ENCODE assay signal across 33 mouse cellular contexts in the genomic region with DNA sequence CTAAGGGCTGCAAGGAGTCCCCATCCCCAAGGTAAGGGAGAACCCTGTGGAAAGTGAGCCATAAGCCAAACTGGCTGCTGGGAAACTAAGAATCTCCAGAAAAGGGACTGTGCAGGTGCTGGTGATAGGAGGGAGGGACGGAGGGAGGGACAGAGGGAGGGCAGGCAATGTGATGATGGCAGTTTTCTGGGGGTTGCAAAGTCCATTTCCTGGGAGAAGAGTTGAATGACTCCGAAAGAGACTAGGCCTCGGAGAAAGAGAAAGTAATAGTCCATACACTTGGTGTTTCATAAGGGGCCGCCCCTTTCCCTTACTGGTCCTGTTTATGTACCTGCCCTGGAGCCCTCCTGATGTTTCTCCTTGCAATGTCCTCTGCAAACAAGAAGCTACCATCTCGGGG. TPM values are rescaled to one million over a fixed set of nuclear protein-coding genes. Genes with fewer than 3 reads are reported as not detected.
DNase-seq lines count a peak whose midpoint lies in the region; ATAC-seq and TF ChIP-seq lines count a peak whose summit lies in the region.
"Had no signal": no experiment of that assay in that cellular context is flagged by ENCODE, and none has a peak within 500 bp of the region (broad histone marks: within the 10 kb centered on the region; RNA-seq: fewer than 3 reads in every experiment).

No protein-coding gene starts in this region.

- H3K4me3 ChIP-seq in layer of hippocampus, adult 2 months: no peak overlapping the region
- no peak overlapping the region for H3K4me3 ChIP-seq in ES-E14 (ENCODE audit: insufficient read depth in 1 of 2, low read depth in 1 of 2, low read length in 2 of 2, poor library complexity in 1 of 2, severe bottlenecking in 1 of 2)
- no peak overlapping the region for H3K4me3 ChIP-seq in intestine, embryonic 16.5 days (ENCODE audit: low read length)
- H3K4me3 ChIP-seq in left cerebral cortex, adult 2 months: no peak overlapping the region
- H3K4me3 ChIP-seq: embryonic facial prominence, embryonic 12.5 days; embryonic facial prominence, embryonic 15.5 days; hindbrain, embryonic 13.5 days had no signal

- in situ Hi-C loops in ES-E14 (cut with MboI; ENCODE audit: low sequenced_read_pairs in 2 of 2, unreplicated experiment in 2 of 2): no loop called here

- H3K4me2 ChIP-seq in intestine, embryonic 16.5 days (ENCODE audit: low read depth, low read length): no peak overlapping the region
- H3K4me2 ChIP-seq: embryonic facial prominence, embryonic 12.5 days; embryonic facial prominence, embryonic 15.5 days; hindbrain, embryonic 13.5 days had no signal

- 72% methylated on average over 5 of the region's 5 CpGs for WGBS in intestine, embryonic 16.5 days

- intact Hi-C loops in left cerebral cortex, adult 2 months (cut with DNase I): no loop called here

- peak overlapping the region; percentile 76; the same call in 1 of the 2 replicates for H3K27ac ChIP-seq in layer of hippocampus, adult 2 months
- no peak overlapping the region for H3K27ac ChIP-seq in ES-E14 (ENCODE audit: insufficient read depth, low read depth, low read length, poor library complexity, severe bottlenecking)
- H3K27ac ChIP-seq in intestine, embryonic 16.5 days (ENCODE audit: low read length): 0 out of 2 replicates have a peak overlapping the region, but pooled peaks have one; percentile 16
- H3K27ac ChIP-seq in left cerebral cortex, adult 2 months: no peak overlapping the region
- H3K27ac ChIP-seq: embryonic facial prominence, embryonic 12.5 days; embryonic facial prominence, embryonic 15.5 days; hindbrain, postnatal 0 days had no signal

- peak overlapping the region; percentile 2; the same call in 1 of the 2 replicates for H3K9ac ChIP-seq in ES-E14 (ENCODE audit: insufficient read depth, low read depth, low read length, poor library complexity, severe bottlenecking)
- H3K9ac ChIP-seq in intestine, embryonic 16.5 days (ENCODE audit: low read depth, low read length): no peak overlapping the region
- H3K9ac ChIP-seq: embryonic facial prominence, embryonic 12.5 days; embryonic facial prominence, embryonic 15.5 days; forebrain, postnatal 0 days; hindbrain, embryonic 13.5 days had no signal

- ATAC-seq in intestine, embryonic 16.5 days: peak; percentile 80
- ATAC-seq: CD4-positive, CD25-positive, alpha-beta regulatory T cell, adult 4 months; forebrain, embryonic 14.5 days; forebrain, postnatal 0 days; hindbrain, postnatal 0 days; inflammation-experienced regulatory T-cells, adult 6 months had no signal

- no peaks in the 10 kb centered on the region for H3K9me3 ChIP-seq in ES-E14 (ENCODE audit: control insufficient read depth, insufficient read depth, low read depth, low read length)
- H3K9me3 ChIP-seq in intestine, embryonic 16.5 days (ENCODE audit: control insufficient read depth, low read length): no peaks in the 10 kb centered on the region
- H3K9me3 ChIP-seq: embryonic facial prominence, embryonic 12.5 days; embryonic facial prominence, embryonic 15.5 days; G1E; hindbrain, embryonic 13.5 days had no signal

- H3K36me3 ChIP-seq in ES-E14 (ENCODE audit: control insufficient read depth, insufficient read depth, low read length, poor library complexity, severe bottlenecking): peaks cover 3% of the 10 kb centered on the region; the same call in 1 of the 2 replicates
- 0 out of 2 replicates have a peak, but pooled peaks cover 6% of the 10 kb centered on the region for H3K36me3 ChIP-seq in intestine, embryonic 16.5 days (ENCODE audit: control insufficient read depth, insufficient read depth, low read length)
- H3K36me3 ChIP-seq: embryonic facial prominence, embryonic 15.5 days had no signal

- no peak for TF ChIP-seq CTCF in layer of hippocampus, adult 2 months (conservative IDR thresholded peaks at IDR 0.05)
- TF ChIP-seq CTCF in left cerebral cortex, adult 2 months (IDR thresholded peaks at IDR 0.05): no peak

- peaks cover 25 to 49% of the 10 kb centered on the region in 2 experiments for H3K4me1 ChIP-seq in ES-E14 (ENCODE audit: control insufficient read depth in 2 of 2, insufficient read depth in 2 of 2, low read length in 2 of 2, poor library complexity in 1 of 2)
- peaks cover 27% of the 10 kb centered on the region for H3K4me1 ChIP-seq in intestine, embryonic 16.5 days (ENCODE audit: control insufficient read depth, insufficient read depth, low read length)

- DNase-seq in layer of hippocampus, adult 2 months (ENCODE audit: low spot score in 2 of 2): no peak
- DNase-seq in layer of hippocampus, postnatal 36 days: no peak
- DNase-seq in ES-E14 (ENCODE audit: low read depth, low spot score): no peak
- no peak for DNase-seq in left cerebral cortex, adult 2 months (ENCODE audit: extremely low spot score in 1 of 2, low spot score in 2 of 2)
- no peak for DNase-seq in MN1 (ENCODE audit: low spot score)
- DNase-seq: adrenal gland, adult 2 months; adrenal gland, postnatal 14 days; cerebellum, adult 11 months; cerebellum, adult 2 months; cerebellum, adult 9-11 months; cerebellum, postnatal 25 days; forebrain, postnatal 0 days; gastrocnemius, postnatal 25 days; heart, adult 18-20 months had no signal

- no peaks in the 10 kb centered on the region for H3K27me3 ChIP-seq in intestine, embryonic 16.5 days (replicated peaks; ENCODE audit: control insufficient read depth, insufficient read depth, low read length)
- H3K27me3 ChIP-seq: embryonic facial prominence, embryonic 12.5 days; embryonic facial prominence, embryonic 15.5 days; hindbrain, embryonic 13.5 days had no signal

TF ChIP-seq in ES-E14, 5 proteins besides CTCF, POLR2A, EP300 and RAD21:
- TF ChIP-seq ZC3H11A (IDR thresholded peaks at IDR 0.05; ENCODE audit: borderline replicate concordance, low read depth, low read length) (no peak), CHD2 (IDR thresholded peaks at IDR 0.05; ENCODE audit: low read depth, low read length) (no peak), MAFK (IDR thresholded peaks at IDR 0.05; ENCODE audit: insufficient read depth, low read depth, low read length) (no peak), ZNF384 (IDR thresholded peaks at IDR 0.05; ENCODE audit: low read depth, low read length) (no peak), HCFC1 (IDR thresholded peaks at IDR 0.05; ENCODE audit: borderline replicate concordance, insufficient read depth, low read length) (no peak)
TF ChIP-seq in ES-E14: peak in this region for 0.

RNA-seq across cellular contexts. Expression of gene Golm1, which starts 21.1 kb away (rescaled TPM):
- total RNA-seq in layer of hippocampus, adult 2 months (2021): 10 to 100 TPM; 67.4 to 71.8 TPM
- total RNA-seq in layer of hippocampus, postnatal 36 days (2021): 10 to 100 TPM; 64.3 to 74.2 TPM
- 93.8 and 132 TPM in 2 replicates for total RNA-seq in ES-E14 (2012; rRNA removed)
- 85.4 and 90.4 TPM in 2 replicates for polyA plus RNA-seq in intestine, embryonic 16.5 days (2015; fragmentation: Nextera tagmentation; extraction: Ambion mirVana)
- total RNA-seq in left cerebral cortex, adult 2 months (2021): 10 to 100 TPM; 18.2 to 22.9 TPM

RNA-seq across cellular contexts. Expression of gene 4921517D22Rik, which starts 39.4 kb away (rescaled TPM):
- not detected for total RNA-seq in layer of hippocampus, adult 2 months (2021)
- total RNA-seq in layer of hippocampus, postnatal 36 days (2021): not detected
- total RNA-seq in ES-E14 (2012; rRNA removed): not detected in 2 replicates
- polyA plus RNA-seq in intestine, embryonic 16.5 days (2015; fragmentation: Nextera tagmentation; extraction: Ambion mirVana): not detected in 2 replicates
- not detected for total RNA-seq in left cerebral cortex, adult 2 months (2021)
- total RNA-seq: adrenal gland, adult 2 months; adrenal gland, postnatal 14 days; adrenal gland, postnatal 4 days; common myeloid progenitor, adult 5-6 weeks; forebrain, postnatal 0 days; gastrocnemius, adult 8-10 months; gastrocnemius, postnatal 25 days; heart, adult 18-20 months; heart, postnatal 25 days; hematopoietic stem cell, adult 5-6 weeks; hindbrain, postnatal 0 days had no signal
- polyA plus RNA-seq: adrenal gland, adult 2 months; C2C12; CD4-positive, CD25-positive, alpha-beta regulatory T cell, adult 4 months; cerebellum, adult 2 months; embryonic facial prominence, embryonic 12.5 days; embryonic facial prominence, embryonic 15.5 days; forebrain, embryonic 11.5 days; forebrain, embryonic 14.5 days; forebrain, postnatal 0 days; frontal cortex, adult 2 months; G1E; heart, embryonic 14.5 days; heart, postnatal 0 days; hindbrain, embryonic 13.5 days; hindbrain, postnatal 0 days; inflammation-experienced regulatory T-cells, adult 6 months had no signal

RNA-seq across cellular contexts. Expression of gene Spata31d1a, which starts 55.7 kb away (rescaled TPM):
- under 1 TPM; 0.22 to 0.26 TPM for total RNA-seq in layer of hippocampus, adult 2 months (2021)
- total RNA-seq in layer of hippocampus, postnatal 36 days (2021): under 1 TPM; 0.08 to 0.40 TPM
- total RNA-seq in ES-E14 (2012; rRNA removed): 2.2 and 3.4 TPM in 2 replicates
- polyA plus RNA-seq in intestine, embryonic 16.5 days (2015; fragmentation: Nextera tagmentation; extraction: Ambion mirVana): not detected in 2 replicates
- total RNA-seq in left cerebral cortex, adult 2 months (2021): under 1 TPM; 0.18 to 0.26 TPM
- total RNA-seq: adrenal gland, adult 2 months; adrenal gland, postnatal 14 days; adrenal gland, postnatal 4 days; common myeloid progenitor, adult 5-6 weeks; forebrain, postnatal 0 days; gastrocnemius, adult 8-10 months; gastrocnemius, postnatal 25 days; heart, adult 18-20 months; heart, postnatal 25 days; hematopoietic stem cell, adult 5-6 weeks; hindbrain, postnatal 0 days had no signal
- polyA plus RNA-seq: adrenal gland, adult 2 months; C2C12; CD4-positive, CD25-positive, alpha-beta regulatory T cell, adult 4 months; embryonic facial prominence, embryonic 12.5 days; forebrain, embryonic 11.5 days; forebrain, embryonic 14.5 days; G1E; heart, embryonic 14.5 days; heart, postnatal 0 days; hindbrain, embryonic 13.5 days; inflammation-experienced regulatory T-cells, adult 6 months had no signal

RNA-seq across cellular contexts. Expression of gene Spata31d1b, which starts 57.6 kb away (rescaled TPM):
- total RNA-seq in layer of hippocampus, adult 2 months (2021): under 1 TPM in 1 of 2 experiments, not detected in 1; 0.12 TPM
- total RNA-seq in layer of hippocampus, postnatal 36 days (2021): under 1 TPM; 0.07 to 0.20 TPM
- total RNA-seq in ES-E14 (2012; rRNA removed): 1.3 and 2.8 TPM in 2 replicates
- polyA plus RNA-seq in intestine, embryonic 16.5 days (2015; fragmentation: Nextera tagmentation; extraction: Ambion mirVana): not detected in 2 replicates
- total RNA-seq in left cerebral cortex, adult 2 months (2021): under 1 TPM in 1 of 2 experiments, not detected in 1; 0.09 TPM
- total RNA-seq: adrenal gland, adult 2 months; adrenal gland, postnatal 14 days; adrenal gland, postnatal 4 days; common myeloid progenitor, adult 5-6 weeks; gastrocnemius, adult 8-10 months; gastrocnemius, postnatal 25 days; heart, postnatal 25 days; hematopoietic stem cell, adult 5-6 weeks had no signal
- polyA plus RNA-seq: adrenal gland, adult 2 months; C2C12; CD4-positive, CD25-positive, alpha-beta regulatory T cell, adult 4 months; cerebellum, adult 2 months; embryonic facial prominence, embryonic 12.5 days; forebrain, embryonic 11.5 days; forebrain, embryonic 14.5 days; forebrain, postnatal 0 days; frontal cortex, adult 2 months; G1E; heart, embryonic 14.5 days; heart, postnatal 0 days; hindbrain, embryonic 13.5 days; hindbrain, postnatal 0 days; inflammation-experienced regulatory T-cells, adult 6 months had no signal

Comparison
In these comparisons a context has a peak if more than half of its experiments do, and no peak if none do; other contexts are left out.
1. H3K27ac ChIP-seq: peak in layer of hippocampus, adult 2 months (single experiment) and intestine, embryonic 16.5 days (single experiment); none in ES-E14 (single experiment) and left cerebral cortex, adult 2 months (single experiment).